Mouse (Mus musculus) kidney, postnatal 4 days (tissue): Measurements from ENCODE around the gene Dnpep.

ENCODE experiments used
- DNase-seq, 2 experiments: peaks; one replicate each; pipeline ENCODE4 v3.0.0; 2021; ENCODE audit warnings: mixed read lengths in 2 of 2

Gene Dnpep

GRCm38 (mm10) chr1:75317241-75318201 lies at the start of gene Dnpep:
Gene Dnpep (minus strand): TSS chr1:75317990.
- DNase-seq: peak; percentile 100

- no peak for DNase-seq
Observed at GRCm38 (mm10) chr1:75365510-75366137, 47.8 kb upstream of the Dnpep start.

GRCm38 (mm10) chr1:75363868-75364267 lies 46.1 kb upstream of the Dnpep start:
- no peak for DNase-seq

- no peak for DNase-seq
Observed at GRCm38 (mm10) chr1:75361750-75362149, 44.0 kb upstream of the Dnpep start.

GRCm38 (mm10) chr1:75361123-75361522 lies 43.3 kb upstream of the Dnpep start:
- no peak for DNase-seq

GRCm38 (mm10) chr1:75360112-75361031 lies 42.6 kb upstream of the Dnpep start, which contains the start of gene Des:
Gene Des (plus strand): TSS chr1:75360329.
- peak; percentile 71 to 78 for DNase-seq

GRCm38 (mm10) chr1:75359346-75359745 lies 41.6 kb upstream of the Dnpep start:
- no peak for DNase-seq

- DNase-seq: no peak
Observed at GRCm38 (mm10) chr1:75358009-75358408, 40.2 kb upstream of the Dnpep start.

- DNase-seq: peak; percentile 43 to 65
Observed at GRCm38 (mm10) chr1:75357261-75357660, 39.5 kb upstream of the Dnpep start.

- DNase-seq: no peak
Observed at GRCm38 (mm10) chr1:75349275-75349674, 31.5 kb upstream of the Dnpep start.

GRCm38 (mm10) chr1:75347279-75347678 lies 29.5 kb upstream of the Dnpep start:
- DNase-seq: no peak

GRCm38 (mm10) chr1:75345036-75345935 lies 27.5 kb upstream of the Dnpep start:
- peak; percentile 41 to 60 for DNase-seq

GRCm38 (mm10) chr1:75344291-75345035 lies 26.7 kb upstream of the Dnpep start:
- peak; percentile 68 to 79 for DNase-seq

GRCm38 (mm10) chr1:75342874-75343416 lies 25.2 kb upstream of the Dnpep start:
- peak; percentile 74 to 78 for DNase-seq

- DNase-seq: no peak
Observed at GRCm38 (mm10) chr1:75340519-75340918, 22.7 kb upstream of the Dnpep start.

GRCm38 (mm10) chr1:75339337-75339736 lies 21.5 kb upstream of the Dnpep start:
- DNase-seq: no peak

- peak; percentile 46 to 63 for DNase-seq
Observed at GRCm38 (mm10) chr1:75338091-75338694, 20.4 kb upstream of the Dnpep start.

GRCm38 (mm10) chr1:75337097-75337496 lies 19.3 kb upstream of the Dnpep start:
- no peak for DNase-seq

GRCm38 (mm10) chr1:75336461-75336860 lies 18.7 kb upstream of the Dnpep start:
- no peak for DNase-seq

- no peak for DNase-seq
Observed at GRCm38 (mm10) chr1:75331271-75331670, 13.5 kb upstream of the Dnpep start.
